Mouse (Mus musculus) G1E (cell line): ENCODE measurements around the gene Slc10a2.

Source experiments
- CTCF ChIP-seq: IDR thresholded peaks from 2 replicates; pipeline ENCODE4 v1.5.1; 2012; ENCODE audit warnings: low read depth, low read length, inconsistent platforms, mixed read lengths
- GATA1 ChIP-seq: IDR thresholded peaks from 2 replicates; pipeline ENCODE4 v1.6.1; 2012; ENCODE audit warnings: borderline replicate concordance, low read length, inconsistent platforms, mixed read lengths
- POLR2AphosphoS5 ChIP-seq: IDR thresholded peaks from 2 replicates; pipeline ENCODE4 v1.6.1; 2012; ENCODE audit warnings: low read depth, low read length, inconsistent platforms; ENCODE audit not compliant: insufficient replicate concordance
- TAL1 ChIP-seq: conservative IDR thresholded peaks from 2 replicates; pipeline ENCODE4 v1.6.1; 2012; ENCODE audit warnings: low read depth, low read length, inconsistent platforms, mixed read lengths

DNA sequence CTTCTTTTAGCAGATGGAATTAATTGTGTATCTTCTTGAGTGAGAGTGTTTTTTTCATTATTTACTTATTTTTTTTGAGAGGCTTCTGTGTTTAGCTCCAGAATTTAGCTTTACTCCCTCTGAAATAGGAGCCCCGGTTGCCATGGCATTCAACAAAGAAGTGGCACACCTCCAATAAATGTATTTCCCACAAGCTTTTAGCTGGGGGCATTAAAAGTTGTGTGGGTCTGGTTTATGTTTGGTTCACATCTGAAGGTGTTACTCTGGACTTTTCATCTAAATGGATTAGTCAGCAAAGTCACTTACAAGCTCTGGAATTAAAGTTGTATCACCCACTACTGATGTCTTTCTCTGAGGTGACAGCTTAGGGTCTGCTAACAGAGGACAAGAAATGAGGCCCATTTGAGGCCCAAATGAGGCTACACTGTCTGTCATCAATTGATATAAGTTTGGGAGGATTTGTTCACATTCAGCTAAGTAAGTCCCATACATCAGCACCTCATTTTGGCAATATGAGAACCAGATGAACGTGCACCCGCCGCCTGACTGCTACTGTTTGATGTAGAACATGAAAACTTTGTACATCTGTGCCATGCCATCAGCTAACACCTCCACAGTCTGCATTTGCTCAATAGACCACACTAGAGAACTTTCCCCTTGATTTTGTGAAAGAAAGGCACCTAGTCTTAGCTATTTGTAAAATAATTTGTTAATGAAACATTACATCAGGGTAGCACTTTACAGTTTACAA lies 66.2 kb downstream of the Slc10a2 start:
- TF ChIP-seq GATA1 (no peak), CTCF (no peak), TAL1 (no peak), POLR2AphosphoS5 (no peak)
